Mouse (Mus musculus) olfactory bulb, adult 2 months (tissue): ENCODE measurements around the gene Cdh4.

ENCODE experiments used
- CTCF ChIP-seq: fragments of 200-500 bp; IDR thresholded peaks from 2 replicates; pipeline ENCODE4 v1.5.1; 2012; ENCODE audit warnings: low read depth, mild to moderate bottlenecking, low read length, moderate library complexity; ENCODE audit not compliant: insufficient read depth
- POLR2A ChIP-seq: fragments of 200-500 bp; IDR thresholded peaks from 2 replicates; pipeline ENCODE4 v1.6.1; 2012; ENCODE audit warnings: mild to moderate bottlenecking, low read depth, low read length, moderate library complexity; ENCODE audit not compliant: insufficient read depth

GRCm38 (mm10) chr2:179441086-179441485 lies 1.1 kb upstream of the Cdh4 start:
- TF ChIP-seq CTCF, result no peak
- no peak for TF ChIP-seq POLR2A
